Mouse (Mus musculus) bone marrow macrophage, adult 2 months (primary cell): Measurements from ENCODE around the gene Lztfl1.

Experiments used
- CTCF ChIP-seq: IDR thresholded peaks from 2 replicates; pipeline ENCODE4 v1.5.1; 2012; ENCODE audit warnings: low read depth, mild to moderate bottlenecking, low read length, moderate library complexity
- POLR2A ChIP-seq: IDR thresholded peaks from 2 replicates; pipeline ENCODE4 v1.6.1; 2012; ENCODE audit warnings: mild to moderate bottlenecking, low read depth, low read length, borderline replicate concordance

- no peak for TF ChIP-seq POLR2A
- no peak for TF ChIP-seq CTCF
Measured at GRCm38 (mm10) chr9:123758156-123758555, 40.7 kb upstream of the Lztfl1 start.
